Mouse (Mus musculus) liver, embryonic 11.5 days (tissue): Measurements from ENCODE around the gene Pate4. TPM values are rescaled to one million over a fixed set of nuclear protein-coding genes. Genes with fewer than 3 reads are reported as not detected.
"Not testable (repeated sequence)": the region's sequence is repeated elsewhere in the genome, so short reads cannot be mapped to it uniquely, and the experiment has no call there.

Experiments used
- ATAC-seq: fragments of 200-750 bp; cut with Nextera tagmentation; replicated peaks from 2 replicates; pipeline ENCODE4 v1.8.0; 2017; ENCODE audit warnings: moderate number of reproducible peaks, mild to moderate bottlenecking, moderate TSS enrichment, moderate library complexity; ENCODE audit not compliant: low FRiP score
- DNase-seq: peaks from one replicate; pipeline ENCODE4 v3.0.0-alpha.2; 2017; ENCODE audit warnings: low spot score
- H3K27ac ChIP-seq: fragments of 300-500 bp; sonication (generic); 2 replicates; pipeline ENCODE4 v1.5.1; 2014; ENCODE audit warnings: mild to moderate bottlenecking, low read depth, low read length, control low read depth
- H3K27me3 ChIP-seq: fragments of 300-500 bp; sonication (generic); replicated peaks from 2 replicates; pipeline ENCODE4 v1.6.1; 2014; ENCODE audit warnings: low read length, mixed read lengths; ENCODE audit not compliant: control insufficient read depth, insufficient read depth
- H3K36me3 ChIP-seq: fragments of 300-500 bp; sonication (generic); 2 replicates; pipeline ENCODE4 v1.6.1; 2014; ENCODE audit warnings: mild to moderate bottlenecking, low read length, moderate library complexity, mixed read lengths; ENCODE audit not compliant: control insufficient read depth, insufficient read depth
- H3K4me1 ChIP-seq: fragments of 300-500 bp; sonication (generic); replicated peaks from 2 replicates; pipeline ENCODE4 v1.6.1; 2014; ENCODE audit warnings: low read length, mixed read lengths; ENCODE audit not compliant: control insufficient read depth, insufficient read depth
- H3K4me2 ChIP-seq: fragments of 300-500 bp; sonication (generic); 2 replicates; pipeline ENCODE4 v1.6.1; 2014; ENCODE audit warnings: mild to moderate bottlenecking, control low read depth, moderate library complexity
- H3K4me3 ChIP-seq: fragments of 300-500 bp; sonication (generic); 2 replicates; pipeline ENCODE4 v1.5.1; 2014; ENCODE audit warnings: low read depth, low read length, control low read depth
- H3K9ac ChIP-seq: fragments of 300-500 bp; sonication (generic); 2 replicates; pipeline ENCODE4 v1.6.1; 2014; ENCODE audit warnings: low read depth, low read length, control low read depth
- H3K9me3 ChIP-seq: fragments of 300-500 bp; sonication (generic); 2 replicates; pipeline ENCODE4 v1.6.1; 2016; ENCODE audit warnings: low read length, inconsistent platforms, mixed read lengths; ENCODE audit not compliant: control insufficient read depth
- WGBS: fragments of 180-500 bp; shearing (Covaris S2); extraction: QIAGEN DNeasy Blood & Tissue Kit; methylation state at CpG from one replicate; pipeline ENCODE4 v1.1.7; 2014; 5-methylcytosine and 5-hydroxymethylcytosine counted together
- polyA plus RNA-seq: library from polyadenylated mRNA; unstranded; fragments of >200 nt; fragmentation: Nextera tagmentation; extraction: Ambion mirVana; gene quantifications from 2 replicates; pipeline ENCODE4 v1.2.1, GENCODE M21; 2014

Pate4 gene
- 0.21 TPM in 1 of 2 replicates, not detected in the other for polyA plus RNA-seq

- DNase-seq = no peak
- WGBS = 76% methylated on average over 1 of the region's 1 CpGs
- no peak for ATAC-seq
- H3K9ac ChIP-seq = no peak within 1 kb of the TSS
- no peaks in the 10 kb centered on the region for H3K36me3 ChIP-seq
- no peaks in the 10 kb centered on the region for H3K27me3 ChIP-seq
- H3K27ac ChIP-seq = no peak within 1 kb of the TSS
- H3K4me1 ChIP-seq = no peaks in the 10 kb centered on the region
- no peak within 1 kb of the TSS for H3K4me2 ChIP-seq
- no peaks in the 10 kb centered on the region for H3K9me3 ChIP-seq
- H3K4me3 ChIP-seq = no peak within 1 kb of the TSS
These were observed at the start of gene Pate4 for GRCm38 (mm10) chr9:35611841-35612240. TSS of gene Pate4 (minus strand) at chr9:35611941.

- no peaks in the 10 kb centered on the region for H3K27me3 ChIP-seq
- H3K36me3 ChIP-seq = no peaks in the 10 kb centered on the region
- DNase-seq = no peak
- 56% methylated on average over 1 of the region's 1 CpGs for WGBS
- no peaks in the 10 kb centered on the region for H3K9me3 ChIP-seq
- H3K9ac ChIP-seq = no peak within 1 kb of the TSS
- H3K27ac ChIP-seq = no peak within 1 kb of the TSS
- ATAC-seq = no peak
- no peak within 1 kb of the TSS for H3K4me2 ChIP-seq
- no peaks in the 10 kb centered on the region for H3K4me1 ChIP-seq
- no peak within 1 kb of the TSS for H3K4me3 ChIP-seq
These were observed 36.4 kb upstream of the Pate4 start, which contains the start of gene Pate3 for GRCm38 (mm10) chr9:35648102-35648501. TSS of gene Pate3 (minus strand) at chr9:35648202.

GRCm38 (mm10) chr9:35632981-35633380 is 21.2 kb upstream of the Pate4 start:
- no peak for ATAC-seq
- no peak overlapping the region for H3K27ac ChIP-seq
- no peak for DNase-seq
- H3K27me3 ChIP-seq = no peaks in the 10 kb centered on the region
- H3K4me3 ChIP-seq = no peak overlapping the region
- no peaks in the 10 kb centered on the region for H3K9me3 ChIP-seq
- H3K4me2 ChIP-seq = no peak overlapping the region
- H3K9ac ChIP-seq = no peak overlapping the region
- 67% methylated on average over 1 of the region's 1 CpGs for WGBS
- H3K36me3 ChIP-seq = no peaks in the 10 kb centered on the region
- no peaks in the 10 kb centered on the region for H3K4me1 ChIP-seq

GRCm38 (mm10) chr9:35616784-35617183 is 5.0 kb upstream of the Pate4 start:
- 53% methylated on average over 2 of the region's 2 CpGs for WGBS
- not testable (repeated sequence) for H3K27ac ChIP-seq

GRCm38 (mm10) chr9:35614005-35614404 is 2.3 kb upstream of the Pate4 start:
- Histone ChIP-seq H3K27me3 (no peaks in the 10 kb centered on the region), H3K4me1 (no peaks in the 10 kb centered on the region), H3K4me3 (no peak overlapping the region), H3K27ac (no peak overlapping the region), H3K36me3 (no peaks in the 10 kb centered on the region), H3K9ac (no peak overlapping the region), H3K9me3 (no peaks in the 10 kb centered on the region), H3K4me2 (no peak overlapping the region)
- DNase-seq (no peak), ATAC-seq (no peak)
- WGBS = 29% methylated on average over 2 of the region's 2 CpGs

More at GRCm38 (mm10) chr9:35616784-35617183, 5.0 kb upstream of the Pate4 start:
- not testable (repeated sequence) for H3K36me3 ChIP-seq, DNase-seq, H3K9ac ChIP-seq, H3K27me3 ChIP-seq, ATAC-seq, H3K9me3 ChIP-seq, H3K4me1 ChIP-seq, H3K4me3 ChIP-seq, H3K4me2 ChIP-seq

GRCm38 (mm10) chr9:35607647-35608405 is 3.9 kb downstream of the Pate4 start:
- WGBS = 60% methylated on average over 8 of the region's 8 CpGs
- H3K9ac ChIP-seq = no peak overlapping the region
- H3K4me3 ChIP-seq = no peak overlapping the region
- DNase-seq (no peak), ATAC-seq (no peak)
- no peaks in the 10 kb centered on the region for H3K36me3 ChIP-seq
- H3K4me2 ChIP-seq = no peak overlapping the region
- no peak overlapping the region for H3K27ac ChIP-seq
- H3K9me3 ChIP-seq = no peaks in the 10 kb centered on the region
- H3K27me3 ChIP-seq = no peaks in the 10 kb centered on the region
- H3K4me1 ChIP-seq = no peaks in the 10 kb centered on the region

GRCm38 (mm10) chr9:35592903-35593302 is 18.8 kb downstream of the Pate4 start:
- ATAC-seq = no peak
- no peaks in the 10 kb centered on the region for H3K27me3 ChIP-seq

GRCm38 (mm10) chr9:35587674-35588073 is 24.1 kb downstream of the Pate4 start:
- H3K9ac ChIP-seq = no peak overlapping the region
- H3K9me3 ChIP-seq = no peaks in the 10 kb centered on the region
- no peaks in the 10 kb centered on the region for H3K4me1 ChIP-seq
- 15% methylated on average over 1 of the region's 1 CpGs for WGBS
- H3K27me3 ChIP-seq = no peaks in the 10 kb centered on the region
- DNase-seq (no peak), ATAC-seq (no peak)
- H3K4me3 ChIP-seq = no peak overlapping the region
- no peak overlapping the region for H3K27ac ChIP-seq
- no peak overlapping the region for H3K4me2 ChIP-seq
- H3K36me3 ChIP-seq = no peaks in the 10 kb centered on the region

More at GRCm38 (mm10) chr9:35592903-35593302, 18.8 kb downstream of the Pate4 start:
- Histone ChIP-seq H3K9ac (no peak overlapping the region), H3K27ac (no peak overlapping the region), H3K4me2 (no peak overlapping the region), H3K4me3 (no peak overlapping the region), H3K4me1 (no peaks in the 10 kb centered on the region), H3K9me3 (no peaks in the 10 kb centered on the region), H3K36me3 (no peaks in the 10 kb centered on the region)
- WGBS = 13% methylated on average over 2 of the region's 2 CpGs
- DNase-seq = no peak

- ATAC-seq = no peak
- Histone ChIP-seq H3K36me3 (no peaks in the 10 kb centered on the region), H3K9me3 (no peaks in the 10 kb centered on the region), H3K4me2 (peak overlapping the region; percentile 53), H3K9ac (no peak overlapping the region), H3K27ac (no peak overlapping the region), H3K27me3 (peaks cover 12% of the 10 kb centered on the region), H3K4me1 (no peaks in the 10 kb centered on the region), H3K4me3 (peak overlapping the region; percentile 29)
- no peak for DNase-seq
- 7% methylated on average over 32 of the region's 32 CpGs for WGBS
These were observed 37.3 kb downstream of the Pate4 start for GRCm38 (mm10) chr9:35574416-35574815.
